Mouse (Mus musculus): ENCODE measurements at regions not wholly inside any gene's neighbourhood (a gene's known extent, or its start where the extent isn't known, plus 50 kb on each side); places are given as distances from the start of the nearest gene placed in this dataset.
A peak's percentile ranks its signal among the peaks of the same experiment; 100 is the strongest.
"Not testable (repeated sequence)": the region's sequence is repeated elsewhere in the genome, so short reads cannot be mapped to it uniquely, and the experiment has no call there.

DNA sequence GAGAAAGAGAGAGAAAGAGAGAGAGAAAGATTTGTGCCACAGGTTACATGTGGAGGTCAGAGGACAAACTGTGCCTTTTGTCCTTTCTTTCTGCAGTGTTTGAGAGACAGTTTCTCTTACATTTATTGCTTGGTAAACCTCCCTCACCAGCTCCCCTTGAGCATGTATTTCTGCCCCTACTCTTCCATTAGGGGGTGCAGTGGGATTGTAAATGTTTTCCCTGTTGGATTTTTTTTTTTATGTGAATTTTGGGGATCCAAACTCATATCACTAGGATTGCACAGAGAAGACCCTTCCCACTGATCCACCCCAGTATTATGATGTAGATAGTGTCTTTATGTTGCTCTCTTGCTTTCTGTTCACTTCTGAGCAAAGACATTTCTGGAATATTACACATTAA is 219.4 kb upstream of the Gnai1 start:
- Histone ChIP-seq H3K4me1 (replicated peaks; ENCODE audit: low read depth, low read length) (no peaks in the 10 kb centered on the region), H3K4me3 (replicated peaks; ENCODE audit: low read length) (no peak overlapping the region), H3K36me3 (ENCODE audit: insufficient read depth, low read length) (no peaks in the 10 kb centered on the region), H3K9me3 (ENCODE audit: low read length) (peaks cover 15% of the 10 kb centered on the region), H3K27me3 (ENCODE audit: insufficient read depth, low read length) (no peaks in the 10 kb centered on the region)
- TF ChIP-seq CTCF (conservative IDR thresholded peaks at IDR 0.05; ENCODE audit: low read length) (0 out of 2 replicates have a peak, but pooled peaks have one; percentile 8), POU5F1 (IDR thresholded peaks at IDR 0.05; ENCODE audit: borderline replicate concordance, low read length) (no peak), NANOG (IDR thresholded peaks at IDR 0.05; ENCODE audit: borderline replicate concordance, low read length) (no peak)

- H3K4me3 ChIP-seq (replicated peaks; ENCODE audit: low read length); H3K27me3 ChIP-seq (ENCODE audit: insufficient read depth, low read length): not testable (repeated sequence)
- peaks cover 27% of the 10 kb centered on the region for H3K9me3 ChIP-seq (ENCODE audit: low read length)
- peaks cover 10% of the 10 kb centered on the region for H3K4me1 ChIP-seq (replicated peaks; ENCODE audit: low read depth, low read length)
- TF ChIP-seq POU5F1 (IDR thresholded peaks at IDR 0.05; ENCODE audit: borderline replicate concordance, low read length) = peak; percentile 29; the same call in 1 of the 2 replicates
- peak; percentile 14; the same call in 1 of the 2 replicates for TF ChIP-seq NANOG (IDR thresholded peaks at IDR 0.05; ENCODE audit: borderline replicate concordance, low read length)
- peaks cover 11% of the 10 kb centered on the region; the same call in 1 of the 2 replicates for H3K36me3 ChIP-seq (ENCODE audit: insufficient read depth, low read length)
Observed at GRCm38 (mm10) chr5:18565176-18565920, 205.2 kb upstream of the Gnai1 start.

- TF ChIP-seq POU5F1 (IDR thresholded peaks at IDR 0.05; ENCODE audit: borderline replicate concordance, low read length) (no peak), CTCF (conservative IDR thresholded peaks at IDR 0.05; ENCODE audit: low read length) (no peak), NANOG (IDR thresholded peaks at IDR 0.05; ENCODE audit: borderline replicate concordance, low read length) (peak; percentile 49; the same call in 1 of the 2 replicates)
- peaks cover 11% of the 10 kb centered on the region; the same call in 1 of the 2 replicates for H3K36me3 ChIP-seq (ENCODE audit: insufficient read depth, low read length)
- no peak overlapping the region for H3K4me3 ChIP-seq (replicated peaks; ENCODE audit: low read length)
Observed at GRCm38 (mm10) chr5:18564246-18564645, 204.1 kb upstream of the Gnai1 start.

GRCm38 (mm10) chr5:18563073-18563472 is 202.9 kb upstream of the Gnai1 start:
- Histone ChIP-seq H3K27me3 (ENCODE audit: insufficient read depth, low read length) (no peaks in the 10 kb centered on the region), H3K4me3 (replicated peaks; ENCODE audit: low read length) (no peak overlapping the region), H3K4me1 (replicated peaks; ENCODE audit: low read depth, low read length) (peaks cover 10% of the 10 kb centered on the region), H3K36me3 (ENCODE audit: insufficient read depth, low read length) (peaks cover 11% of the 10 kb centered on the region; the same call in 1 of the 2 replicates), H3K9me3 (ENCODE audit: low read length) (peaks cover 37% of the 10 kb centered on the region)
- TF ChIP-seq CTCF (conservative IDR thresholded peaks at IDR 0.05; ENCODE audit: low read length) (no peak), POU5F1 (IDR thresholded peaks at IDR 0.05; ENCODE audit: borderline replicate concordance, low read length) (no peak), NANOG (IDR thresholded peaks at IDR 0.05; ENCODE audit: borderline replicate concordance, low read length) (no peak)

More at GRCm38 (mm10) chr5:18564246-18564645, 204.1 kb upstream of the Gnai1 start:
- Histone ChIP-seq H3K4me1 (replicated peaks; ENCODE audit: low read depth, low read length) (peaks cover 10% of the 10 kb centered on the region), H3K9me3 (ENCODE audit: low read length) (peaks cover 37% of the 10 kb centered on the region), H3K27me3 (ENCODE audit: insufficient read depth, low read length) (no peaks in the 10 kb centered on the region)

GRCm38 (mm10) chr5:18561911-18562310 is 201.8 kb upstream of the Gnai1 start:
- H3K4me1 ChIP-seq (replicated peaks; ENCODE audit: low read depth, low read length) = peaks cover 10% of the 10 kb centered on the region
- TF ChIP-seq CTCF (conservative IDR thresholded peaks at IDR 0.05; ENCODE audit: low read length) = no peak
- TF ChIP-seq NANOG (IDR thresholded peaks at IDR 0.05; ENCODE audit: borderline replicate concordance, low read length) = peak; percentile 33; the same call in 1 of the 2 replicates
- TF ChIP-seq POU5F1 (IDR thresholded peaks at IDR 0.05; ENCODE audit: borderline replicate concordance, low read length) = peak; percentile 33; the same call in 1 of the 2 replicates
- no peak overlapping the region for H3K4me3 ChIP-seq (replicated peaks; ENCODE audit: low read length)
- H3K9me3 ChIP-seq (ENCODE audit: low read length) = peaks cover 33% of the 10 kb centered on the region
- peaks cover 11% of the 10 kb centered on the region; the same call in 1 of the 2 replicates for H3K36me3 ChIP-seq (ENCODE audit: insufficient read depth, low read length)
- H3K27me3 ChIP-seq (ENCODE audit: insufficient read depth, low read length) = no peaks in the 10 kb centered on the region

DNA sequence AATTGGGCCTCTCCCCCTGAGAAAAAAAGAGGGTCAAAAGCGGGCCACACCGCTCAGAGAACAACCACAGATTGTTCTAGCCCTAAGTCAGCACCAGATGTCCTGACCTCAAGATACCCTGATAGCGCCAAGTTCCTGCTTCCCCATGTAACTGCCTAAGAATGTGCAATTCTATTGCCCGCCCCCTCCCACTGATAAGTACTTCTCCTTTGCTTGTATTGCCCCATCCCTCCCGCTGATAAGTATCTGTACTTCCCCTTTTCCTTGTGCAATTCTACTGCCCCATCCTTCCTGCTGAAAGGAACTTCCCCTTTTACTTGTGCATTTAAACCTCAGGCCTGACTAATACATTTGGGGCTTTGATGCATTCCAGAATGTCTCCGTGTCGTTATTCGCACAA is 194.2 kb upstream of the Gnai1 start:
- not testable (repeated sequence) for H3K4me3 ChIP-seq (replicated peaks; ENCODE audit: low read length); H3K36me3 ChIP-seq (ENCODE audit: insufficient read depth, low read length); H3K27me3 ChIP-seq (ENCODE audit: insufficient read depth, low read length); H3K9me3 ChIP-seq (ENCODE audit: low read length); H3K4me1 ChIP-seq (replicated peaks; ENCODE audit: low read depth, low read length)
